Comparison of ENCODE assay signal across 8 mouse cellular contexts in the genomic region with DNA sequence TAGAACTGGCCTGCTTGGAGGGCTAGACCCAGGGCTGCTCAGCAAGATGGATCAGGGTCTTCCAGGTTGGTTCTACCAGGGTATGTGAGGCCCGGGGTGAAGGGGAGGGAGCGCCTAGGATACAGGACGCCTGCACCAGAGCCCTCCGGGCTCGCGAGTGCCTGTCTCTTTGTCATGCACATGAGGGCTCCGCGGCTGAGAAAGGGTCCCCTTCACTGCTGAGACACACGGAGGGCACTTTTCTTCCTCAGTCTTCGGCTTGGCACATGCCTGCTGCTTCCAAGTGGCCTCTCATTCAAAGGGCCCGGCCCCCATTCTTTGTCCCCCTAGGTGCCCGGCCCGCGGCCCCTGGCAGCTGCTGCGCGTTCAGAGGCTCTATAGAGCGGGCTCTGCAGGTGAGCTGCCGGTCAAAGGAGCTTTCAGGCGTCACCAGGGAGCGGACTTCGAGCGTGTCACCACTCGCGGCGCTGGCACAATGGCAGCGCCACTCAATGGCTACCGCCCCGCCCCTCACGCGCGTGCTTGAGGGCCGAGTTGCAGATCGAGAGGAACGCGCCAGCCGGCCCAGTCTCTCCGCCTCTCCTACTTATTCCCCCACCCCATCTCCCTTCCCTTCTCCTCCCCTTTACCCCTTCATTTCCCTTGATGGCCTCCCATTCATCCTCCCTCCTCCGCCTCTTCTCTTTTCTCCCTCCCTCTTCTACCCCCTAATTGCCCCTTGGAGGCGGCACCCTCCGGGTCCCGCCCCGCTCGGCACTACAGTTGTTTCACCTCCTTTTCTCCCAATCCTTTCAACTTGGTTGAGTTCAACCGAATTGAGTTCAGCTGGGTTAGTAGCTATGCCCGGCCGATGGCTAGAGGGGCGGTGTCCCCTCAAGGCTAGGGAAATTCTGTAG. TPM values are rescaled to one million over a fixed set of nuclear protein-coding genes. Genes with fewer than 3 reads are reported as not detected.
DNase-seq lines count a peak whose midpoint lies in the region; ATAC-seq lines count a peak whose summit lies in the region.

No protein-coding gene starts in this region.

- H3K9me3 ChIP-seq in forebrain, embryonic 14.5 days (replicated peaks; ENCODE audit: control insufficient read depth, low read length) = no peaks in the 10 kb centered on the region
- no peaks in the 10 kb centered on the region for H3K9me3 ChIP-seq in limb, embryonic 12.5 days
- no peaks in the 10 kb centered on the region for H3K9me3 ChIP-seq in midbrain, embryonic 15.5 days

- H3K4me3 ChIP-seq in forebrain, embryonic 14.5 days (ENCODE audit: low read depth, low read length) = peak overlapping the region; percentile 30
- H3K4me3 ChIP-seq in limb, embryonic 12.5 days (replicated peaks) = peak overlapping the region; percentile 45
- peak overlapping the region; percentile 34 for H3K4me3 ChIP-seq in midbrain, embryonic 15.5 days

- peak overlapping the region; percentile 72 for H3K4me2 ChIP-seq in forebrain, embryonic 14.5 days (ENCODE audit: low read length)
- peak overlapping the region; percentile 90 for H3K4me2 ChIP-seq in limb, embryonic 12.5 days
- H3K4me2 ChIP-seq in midbrain, embryonic 15.5 days = peak overlapping the region; percentile 67

- under 1% methylated on average over 47 of the region's 47 CpGs for WGBS in forebrain, embryonic 14.5 days
- WGBS in limb, embryonic 12.5 days = 1% methylated on average over 47 of the region's 47 CpGs
- under 1% methylated on average over 47 of the region's 47 CpGs for WGBS in midbrain, embryonic 15.5 days

- H3K27me3 ChIP-seq in forebrain, embryonic 14.5 days (replicated peaks; ENCODE audit: control insufficient read depth, insufficient read depth, low read length) = peaks cover 10% of the 10 kb centered on the region; the same call in 1 of the 2 replicates
- peaks cover 98% of the 10 kb centered on the region for H3K27me3 ChIP-seq in limb, embryonic 12.5 days
- H3K27me3 ChIP-seq in midbrain, embryonic 15.5 days (replicated peaks) = peaks cover 51% of the 10 kb centered on the region

- peak overlapping the region; percentile 76 for H3K27ac ChIP-seq in forebrain, embryonic 14.5 days (ENCODE audit: low read depth, low read length)
- no peak overlapping the region for H3K27ac ChIP-seq in limb, embryonic 12.5 days
- H3K27ac ChIP-seq in midbrain, embryonic 15.5 days = no peak overlapping the region

- DNase-seq in adrenal gland, adult 2 months = peak; percentile 51
- DNase-seq in adrenal gland, postnatal 4 days (ENCODE audit: low spot score in 2 of 2) = no peak
- DNase-seq in ES-CJ7 (ENCODE audit: low read depth, low spot score) = peak; percentile 77
- peak; percentile 93 for DNase-seq in forebrain, embryonic 14.5 days (ENCODE audit: low spot score)
- no peak for DNase-seq in T-cell, adult 2 months (ENCODE audit: low spot score)

- peak; percentile 66 for ATAC-seq in forebrain, embryonic 14.5 days
- no peak for ATAC-seq in limb, embryonic 12.5 days (ENCODE audit: insufficient number of reproducible peaks, insufficient read depth, low FRiP score, low TSS enrichment, low read depth)
- ATAC-seq in midbrain, embryonic 15.5 days (replicated peaks) = peak; percentile 40
- ATAC-seq in frontal cortex, adult (ENCODE audit: low TSS enrichment) = no peak

- peak overlapping the region; percentile 58 for H3K9ac ChIP-seq in forebrain, embryonic 14.5 days (ENCODE audit: low read length)
- peak overlapping the region; percentile 53 for H3K9ac ChIP-seq in limb, embryonic 12.5 days (replicated peaks)
- H3K9ac ChIP-seq in midbrain, embryonic 15.5 days = peak overlapping the region; percentile 45

- peaks cover 33% of the 10 kb centered on the region for H3K4me1 ChIP-seq in forebrain, embryonic 14.5 days (ENCODE audit: control insufficient read depth, insufficient read depth, low read length)
- peaks cover 29% of the 10 kb centered on the region for H3K4me1 ChIP-seq in limb, embryonic 12.5 days (replicated peaks)
- H3K4me1 ChIP-seq in midbrain, embryonic 15.5 days = peaks cover 50% of the 10 kb centered on the region

- no peaks in the 10 kb centered on the region for H3K36me3 ChIP-seq in forebrain, embryonic 14.5 days (ENCODE audit: control insufficient read depth, insufficient read depth, low read length)
- H3K36me3 ChIP-seq in limb, embryonic 12.5 days = no peaks in the 10 kb centered on the region
- H3K36me3 ChIP-seq in midbrain, embryonic 15.5 days (replicated peaks) = no peaks in the 10 kb centered on the region

RNA-seq across cellular contexts. Expression of a gene that starts 12.3 kb away (rescaled TPM):
- not detected for total RNA-seq in adrenal gland, adult 2 months (2021)
- polyA plus RNA-seq in adrenal gland, adult 2 months (2012; rRNA removed) = not detected in 2 replicates
- total RNA-seq in adrenal gland, postnatal 4 days (2021) = not detected
- 0.93 and 1.2 TPM in 2 replicates for polyA plus RNA-seq in forebrain, embryonic 14.5 days (2014; fragmentation: Nextera tagmentation; extraction: Ambion mirVana)
- polyA plus RNA-seq in limb, embryonic 12.5 days (2016; fragmentation: Nextera tagmentation; extraction: Ambion mirVana) = 0.10 TPM in 1 of 2 replicates, not detected in the other
- 1.2 TPM in 2 replicates for polyA plus RNA-seq in midbrain, embryonic 15.5 days (2015; fragmentation: Nextera tagmentation; extraction: Ambion mirVana)

RNA-seq across cellular contexts. Expression of a gene that starts 21.2 kb away (rescaled TPM):
- total RNA-seq in adrenal gland, adult 2 months (2021) = 1 to 10 TPM; 5.7 to 5.9 TPM
- polyA plus RNA-seq in adrenal gland, adult 2 months (2012; rRNA removed) = 13.9 and 21.2 TPM in 2 replicates
- 10 to 100 TPM; 10.8 to 12.9 TPM for total RNA-seq in adrenal gland, postnatal 4 days (2021)
- 114 and 141 TPM in 2 replicates for polyA plus RNA-seq in forebrain, embryonic 14.5 days (2014; fragmentation: Nextera tagmentation; extraction: Ambion mirVana)
- polyA plus RNA-seq in limb, embryonic 12.5 days (2016; fragmentation: Nextera tagmentation; extraction: Ambion mirVana) = 1.8 and 2.5 TPM in 2 replicates
- 277 and 280 TPM in 2 replicates for polyA plus RNA-seq in midbrain, embryonic 15.5 days (2015; fragmentation: Nextera tagmentation; extraction: Ambion mirVana)

RNA-seq across cellular contexts. Expression of a gene that starts 24.7 kb away (rescaled TPM):
- total RNA-seq in adrenal gland, adult 2 months (2021) = 10 to 100 TPM; 26.6 to 26.8 TPM
- 13.5 and 16.4 TPM in 2 replicates for polyA plus RNA-seq in adrenal gland, adult 2 months (2012; rRNA removed)
- 10 to 100 TPM; 53.7 to 55.8 TPM for total RNA-seq in adrenal gland, postnatal 4 days (2021)
- polyA plus RNA-seq in forebrain, embryonic 14.5 days (2014; fragmentation: Nextera tagmentation; extraction: Ambion mirVana) = 64.3 and 67.7 TPM in 2 replicates
- polyA plus RNA-seq in limb, embryonic 12.5 days (2016; fragmentation: Nextera tagmentation; extraction: Ambion mirVana) = 82.3 and 82.8 TPM in 2 replicates
- 61.3 and 62.6 TPM in 2 replicates for polyA plus RNA-seq in midbrain, embryonic 15.5 days (2015; fragmentation: Nextera tagmentation; extraction: Ambion mirVana)

RNA-seq across cellular contexts. Expression of a gene that starts 25.0 kb away (rescaled TPM):
- total RNA-seq in adrenal gland, adult 2 months (2021) = 10 to 100 TPM; 22.2 to 23.7 TPM
- 49.2 and 63.9 TPM in 2 replicates for polyA plus RNA-seq in adrenal gland, adult 2 months (2012; rRNA removed)
- 10 to 100 TPM; 20.2 to 21.9 TPM for total RNA-seq in adrenal gland, postnatal 4 days (2021)
- 52.5 and 53.6 TPM in 2 replicates for polyA plus RNA-seq in forebrain, embryonic 14.5 days (2014; fragmentation: Nextera tagmentation; extraction: Ambion mirVana)
- 41.4 and 43.0 TPM in 2 replicates for polyA plus RNA-seq in limb, embryonic 12.5 days (2016; fragmentation: Nextera tagmentation; extraction: Ambion mirVana)
- polyA plus RNA-seq in midbrain, embryonic 15.5 days (2015; fragmentation: Nextera tagmentation; extraction: Ambion mirVana) = 56.6 and 58.0 TPM in 2 replicates

RNA-seq across cellular contexts. Expression of a gene that starts 32.0 kb away (rescaled TPM):
- total RNA-seq in adrenal gland, adult 2 months (2021) = not detected
- polyA plus RNA-seq in adrenal gland, adult 2 months (2012; rRNA removed) = not detected in 2 replicates
- total RNA-seq in adrenal gland, postnatal 4 days (2021) = not detected
- not detected in 2 replicates for polyA plus RNA-seq in forebrain, embryonic 14.5 days (2014; fragmentation: Nextera tagmentation; extraction: Ambion mirVana)
- polyA plus RNA-seq in limb, embryonic 12.5 days (2016; fragmentation: Nextera tagmentation; extraction: Ambion mirVana) = not detected in 2 replicates
- not detected in 2 replicates for polyA plus RNA-seq in midbrain, embryonic 15.5 days (2015; fragmentation: Nextera tagmentation; extraction: Ambion mirVana)

Comparison
In these comparisons a context has a peak if more than half of its experiments do, and no peak if none do; other contexts are left out.
1. DNase-seq: peak in adrenal gland, adult 2 months (single experiment), ES-CJ7 (single experiment) and forebrain, embryonic 14.5 days (single experiment); none in adrenal gland, postnatal 4 days (0 of 2) and T-cell, adult 2 months (single experiment).
2. ATAC-seq: peak in forebrain, embryonic 14.5 days (single experiment) and midbrain, embryonic 15.5 days (single experiment); none in limb, embryonic 12.5 days (single experiment) and frontal cortex, adult (single experiment).
3. Peak in every context shown above with its lines, with median percentiles within 50 percentile points of each other: H3K4me2 ChIP-seq, H3K4me3 ChIP-seq and H3K9ac ChIP-seq.